Mouse (Mus musculus): ENCODE measurements around the gene Zfp977.
"Not testable (repeated sequence)": the region's sequence is repeated elsewhere in the genome, so short reads cannot be mapped to it uniquely, and the experiment has no call there.

Gene Zfp977

DNA sequence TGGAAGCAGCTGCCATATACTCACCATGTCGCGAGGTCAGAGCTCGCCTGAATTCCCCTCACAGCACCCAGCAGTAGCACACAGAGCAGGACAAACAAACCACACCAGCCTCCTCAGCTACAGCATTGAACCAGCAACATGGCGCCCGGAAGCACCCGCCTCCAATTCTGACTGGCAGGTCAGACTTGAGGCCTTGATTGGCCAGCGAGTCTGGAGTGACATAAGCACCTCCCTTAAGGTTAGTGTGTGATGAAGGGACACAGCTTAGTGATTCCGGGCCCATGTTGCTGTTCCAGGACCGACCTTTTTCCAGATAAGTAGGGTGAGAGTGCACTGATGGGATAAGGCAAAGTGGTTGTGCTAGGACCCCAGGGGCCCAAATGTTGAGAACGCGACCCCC lies at the start of gene Zfp977:
TSS of gene Zfp977 (minus strand) at position 135 of the 400 bp plus-strand sequence.
- not testable (repeated sequence) for DNase-seq

DNA sequence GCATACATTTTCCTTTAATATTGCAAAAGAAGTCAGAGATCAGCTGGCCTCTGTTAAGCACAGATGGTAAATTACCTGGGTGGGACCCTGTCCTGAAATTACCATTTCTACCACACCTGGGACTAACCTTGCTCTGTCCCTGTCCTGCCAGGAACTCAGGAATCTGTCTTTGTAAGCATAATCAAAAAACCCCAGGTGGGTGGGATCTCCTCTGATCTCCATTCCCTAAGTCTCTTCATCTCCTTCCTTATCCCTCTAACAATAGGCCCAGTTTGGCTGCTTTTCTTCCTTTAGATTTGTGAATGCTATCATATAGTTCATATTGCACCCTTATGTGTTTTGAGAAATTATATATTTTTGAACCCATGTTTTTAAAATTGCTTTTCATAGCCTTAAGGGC lies 38.7 kb upstream of the Zfp977 start:
- not testable (repeated sequence) for DNase-seq

DNA sequence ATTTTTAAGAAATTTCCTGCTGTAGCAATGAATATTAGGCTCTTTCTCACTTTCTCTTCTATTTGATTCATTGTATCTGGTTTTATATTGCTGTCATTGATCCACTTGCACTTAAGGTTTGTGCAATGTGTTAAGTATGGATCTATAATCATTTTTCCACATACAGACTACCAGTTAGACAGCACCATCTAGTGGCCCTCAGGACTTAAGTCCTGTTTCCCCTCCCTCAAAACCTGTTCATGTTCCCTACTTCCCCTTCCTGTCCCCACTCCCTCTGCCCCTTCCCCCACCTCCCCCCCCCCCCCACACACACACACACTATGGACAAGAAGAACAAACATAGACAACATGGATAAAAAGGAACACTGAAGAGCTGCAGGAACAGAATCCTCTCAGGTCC lies 3.3 kb upstream of the Zfp977 start:
- not testable (repeated sequence) for DNase-seq

DNA sequence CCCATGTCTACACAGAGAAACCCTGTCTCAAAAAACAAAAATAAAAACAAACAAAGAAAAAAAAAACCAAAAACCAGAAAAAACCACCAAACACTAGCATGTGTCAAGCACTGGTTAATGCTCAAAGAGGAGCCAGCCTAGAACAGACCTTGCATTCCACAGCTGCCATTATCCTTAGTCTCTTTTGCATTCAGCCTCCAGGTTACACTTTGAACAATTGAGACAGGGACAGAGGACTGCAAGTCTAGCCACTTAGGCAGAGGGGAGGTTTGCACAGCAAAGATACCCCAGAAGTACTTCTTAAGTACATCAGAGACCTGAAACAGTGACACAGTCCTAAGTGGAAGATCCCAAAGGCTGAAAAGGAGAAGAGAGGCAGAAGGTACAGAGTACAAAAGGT lies 1.0 kb downstream of the Zfp977 start:
- DNase-seq = not testable (repeated sequence)

DNA sequence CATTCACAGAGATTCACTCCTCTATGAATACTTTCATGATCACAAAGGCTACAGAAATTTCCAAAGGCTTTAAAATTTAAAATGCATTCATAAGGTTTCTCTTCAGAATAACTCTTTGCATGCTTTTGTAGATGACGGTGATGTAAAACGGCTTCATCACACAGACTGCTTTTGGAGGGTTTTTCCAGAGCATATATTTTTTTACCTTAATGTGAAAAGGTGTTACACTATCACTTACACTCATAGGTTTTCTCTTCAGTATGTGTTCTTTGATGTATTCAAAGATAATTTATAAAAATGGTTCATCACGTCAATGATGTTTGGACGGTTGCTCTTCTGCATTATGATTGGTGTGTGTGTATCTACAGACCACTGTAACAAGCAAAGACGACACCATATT lies 13.9 kb downstream of the Zfp977 start, which contains the start of gene Gm21028:
TSS of gene Gm21028 (minus strand) at position 101 of the 400 bp plus-strand sequence.
- no peak for DNase-seq

DNA sequence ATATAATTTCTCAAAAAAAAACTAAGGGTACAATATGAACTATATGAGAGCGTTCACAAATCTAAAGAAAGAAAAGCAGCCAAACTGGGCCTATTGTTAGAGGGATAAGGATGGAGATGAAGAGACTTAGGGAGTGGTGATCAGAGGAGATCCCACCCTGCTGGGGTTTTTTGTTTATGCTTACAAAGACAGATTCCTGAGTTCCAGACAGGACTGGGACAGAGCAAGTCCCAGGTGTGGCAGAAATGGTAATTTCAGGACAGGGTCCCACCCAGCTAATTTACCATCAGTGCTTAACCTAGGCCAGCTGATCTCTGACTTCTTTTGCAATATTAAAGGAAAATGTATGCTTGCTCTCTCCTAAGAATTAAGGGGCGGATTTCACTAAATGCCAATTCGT lies 40.6 kb downstream of the Zfp977 start:
- no peak for DNase-seq

Measured in thymus, postnatal 4 days (tissue).